Mouse (Mus musculus) heart, embryonic 14.5 days (tissue): Measurements from ENCODE around the gene Ryr2. TPM values are rescaled to one million over a fixed set of nuclear protein-coding genes. Genes with fewer than 3 reads are reported as not detected.

ENCODE experiments used
- ATAC-seq: fragments of 200-750 bp; cut with Nextera tagmentation; 2 replicates; pipeline ENCODE4 v1.8.0; 2017; ENCODE audit warnings: low read depth, moderate TSS enrichment; ENCODE audit not compliant: insufficient number of reproducible peaks, insufficient read depth, low FRiP score
- H3K27ac ChIP-seq, 2 experiments: fragments of 200-500 bp in 1 of 2; fragments of 300-500 bp in 1 of 2; sonication (generic) in 1 of 2; replicated peaks in 1 of 2; 2 replicates each; pipeline ENCODE4 v1.5.1; 2012 to 2014; ENCODE audit warnings: low read depth in 2 of 2, low read length in 2 of 2, control low read depth in 1 of 2, mild to moderate bottlenecking in 1 of 2, mixed read lengths in 1 of 2; ENCODE audit not compliant: control insufficient read depth in 1 of 2, insufficient read depth in 1 of 2
- H3K27me3 ChIP-seq: fragments of 300-500 bp; sonication (generic); 2 replicates; pipeline ENCODE4 v1.6.1; 2014; ENCODE audit warnings: mild to moderate bottlenecking, low read length, control low read depth; ENCODE audit not compliant: control insufficient read depth, insufficient read depth
- H3K36me3 ChIP-seq: fragments of 300-500 bp; sonication (generic); 2 replicates; pipeline ENCODE4 v1.6.1; 2014; ENCODE audit warnings: mild to moderate bottlenecking, control low read depth, low read length, mixed read lengths; ENCODE audit not compliant: control insufficient read depth, insufficient read depth
- H3K4me1 ChIP-seq, 2 experiments: fragments of 200-500 bp in 1 of 2; fragments of 300-500 bp in 1 of 2; sonication (generic) in 1 of 2; 2 replicates each; pipeline ENCODE4 v1.6.1; 2012 to 2014; ENCODE audit warnings: low read length in 2 of 2, control low read depth in 1 of 2, mixed read lengths in 1 of 2; ENCODE audit not compliant: control insufficient read depth in 2 of 2, insufficient read depth in 2 of 2
- H3K4me2 ChIP-seq: fragments of 300-500 bp; sonication (generic); 2 replicates; pipeline ENCODE4 v1.6.1; 2014; ENCODE audit warnings: mild to moderate bottlenecking, low read length
- H3K4me3 ChIP-seq, 2 experiments: fragments of 200-500 bp in 1 of 2; fragments of 300-500 bp in 1 of 2; sonication (generic) in 1 of 2; 2 replicates each; pipeline ENCODE4 v1.5.1; 2012 to 2014; ENCODE audit warnings: low read length in 2 of 2, mild to moderate bottlenecking in 2 of 2, control low read depth in 1 of 2, low read depth in 1 of 2, moderate library complexity in 1 of 2; ENCODE audit not compliant: control insufficient read depth in 1 of 2, insufficient read depth in 1 of 2
- H3K9ac ChIP-seq: fragments of 300-500 bp; sonication (generic); 2 replicates; pipeline ENCODE4 v1.6.1; 2014; ENCODE audit warnings: mild to moderate bottlenecking, low read length
- H3K9me3 ChIP-seq: fragments of 300-500 bp; sonication (generic); 2 replicates; pipeline ENCODE4 v1.6.1; 2016; ENCODE audit warnings: low read length, control low read depth; ENCODE audit not compliant: control insufficient read depth
- WGBS: fragments of 180-500 bp; shearing (Covaris S2); extraction: QIAGEN DNeasy Blood & Tissue Kit; methylation state at CpG from one replicate; pipeline ENCODE4 v1.1.7; 2014; 5-methylcytosine and 5-hydroxymethylcytosine counted together
- polyA plus RNA-seq: library from polyadenylated mRNA; unstranded; fragments of >200 nt; fragmentation: Nextera tagmentation; extraction: Ambion mirVana; gene quantifications from 2 replicates; pipeline ENCODE4 v1.2.1, GENCODE M21; 2014

Gene Ryr2
- polyA plus RNA-seq, 1 experiment from 2014 or later, result 69.1 TPM

DNA sequence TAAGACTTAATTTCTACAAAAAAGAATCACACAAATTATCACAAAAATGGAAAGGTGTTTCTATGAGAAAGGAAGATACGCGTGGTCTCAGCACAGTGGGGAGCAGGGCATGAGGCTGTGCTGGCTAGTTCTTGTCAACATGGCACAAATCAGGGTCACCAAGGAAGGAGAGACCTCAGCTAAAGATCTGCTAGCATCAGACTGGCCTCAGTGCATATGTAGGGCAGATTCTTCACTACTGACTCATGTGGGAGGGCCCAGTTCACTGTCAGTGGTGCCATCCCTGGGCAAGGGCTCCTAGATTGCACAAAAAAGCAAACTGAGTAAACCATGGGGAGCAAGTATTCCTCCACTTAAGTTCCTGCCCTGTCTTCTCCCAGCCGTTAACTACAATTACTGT lies 405.0 kb downstream of the Ryr2 start:
- no peaks in the 10 kb centered on the region for H3K27me3 ChIP-seq

DNA sequence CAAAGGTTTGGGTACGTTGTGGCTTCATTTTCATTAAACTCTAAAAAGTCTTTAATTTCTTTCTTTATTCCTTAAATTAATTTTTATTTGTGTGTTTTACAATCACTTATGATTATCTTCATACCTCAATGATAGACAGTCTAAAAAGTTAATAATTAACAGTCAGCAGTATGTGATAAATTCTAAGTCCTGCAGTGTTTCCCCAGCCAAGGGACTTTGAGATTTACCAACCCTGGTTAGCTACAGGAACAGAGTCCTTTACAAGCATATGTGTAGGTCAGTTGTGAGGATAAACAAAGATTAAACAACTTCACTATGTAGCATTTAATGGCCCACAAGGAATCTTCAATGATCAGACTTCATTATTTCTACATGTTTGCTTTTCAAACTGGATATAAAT lies 410.2 kb downstream of the Ryr2 start:
- Histone ChIP-seq H3K9ac (no peak overlapping the region), H3K27ac (no peak overlapping the region), H3K4me1 (no peaks in the 10 kb centered on the region), H3K9me3 (no peaks in the 10 kb centered on the region), H3K4me2 (no peak overlapping the region), H3K36me3 (peaks cover 57% of the 10 kb centered on the region), H3K4me3 (no peak overlapping the region), H3K27me3 (no peaks in the 10 kb centered on the region)
- 88% methylated on average over 1 of the region's 1 CpGs for WGBS
- no peak for ATAC-seq

More for the DNA sequence above, 405.0 kb downstream of the Ryr2 start:
- no peak overlapping the region for H3K9ac ChIP-seq
- WGBS, result 93% methylated on average over 3 of the region's 3 CpGs
- no peaks in the 10 kb centered on the region for H3K9me3 ChIP-seq
- H3K4me2 ChIP-seq, result no peak overlapping the region
- no peak overlapping the region for H3K4me3 ChIP-seq
- peaks cover 84% of the 10 kb centered on the region for H3K36me3 ChIP-seq
- H3K27ac ChIP-seq, result no peak overlapping the region
- H3K4me1 ChIP-seq, result no peaks in the 10 kb centered on the region
- ATAC-seq, result no peak

DNA sequence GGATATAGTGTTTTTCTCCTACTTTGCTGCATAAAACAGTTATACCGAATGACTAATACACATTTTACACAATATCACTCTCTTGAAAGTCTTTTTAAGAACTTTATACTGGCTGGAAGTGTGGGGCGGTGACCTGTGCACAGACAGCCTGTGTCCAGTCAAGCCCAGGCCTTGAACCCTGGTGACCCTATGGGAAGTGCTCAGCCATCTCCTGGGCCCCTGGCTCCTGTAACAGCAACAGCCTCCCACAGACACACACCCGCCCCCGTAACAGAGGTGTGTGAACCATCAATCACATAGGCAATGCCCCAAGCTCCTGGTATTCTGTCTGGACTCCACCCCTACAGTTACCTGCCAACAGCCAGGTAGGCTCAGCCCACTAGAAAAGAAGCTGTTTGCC lies 424.9 kb downstream of the Ryr2 start:
- H3K4me1 ChIP-seq, result no peaks in the 10 kb centered on the region
- no peak overlapping the region for H3K27ac ChIP-seq
- H3K9ac ChIP-seq, result no peak overlapping the region
- ATAC-seq, result no peak
- 83% methylated on average over 4 of the region's 4 CpGs for WGBS
- H3K4me2 ChIP-seq, result no peak overlapping the region
- H3K4me3 ChIP-seq, result no peak overlapping the region
- no peaks in the 10 kb centered on the region for H3K27me3 ChIP-seq
- peaks cover 78% of the 10 kb centered on the region for H3K36me3 ChIP-seq
- H3K9me3 ChIP-seq, result no peaks in the 10 kb centered on the region

DNA sequence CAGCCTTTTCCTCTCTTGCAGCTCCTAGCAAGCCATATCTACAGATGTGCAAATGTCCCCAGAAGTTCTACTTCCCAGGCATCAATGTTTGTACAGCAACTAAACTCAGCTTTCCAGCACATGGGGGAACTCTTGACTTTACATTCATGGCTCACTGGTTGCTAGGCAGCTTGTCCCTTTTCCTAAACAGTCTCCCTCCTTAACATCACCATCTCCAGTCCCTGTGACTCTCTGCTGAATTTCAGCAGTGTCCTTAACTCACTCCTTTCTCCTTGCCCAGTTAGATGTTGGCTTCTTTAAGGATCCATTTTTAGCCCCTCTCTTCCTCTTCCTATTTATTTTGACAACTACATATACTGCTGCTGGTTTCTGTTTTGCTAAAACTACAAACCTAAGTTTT lies 443.9 kb downstream of the Ryr2 start:
- Histone ChIP-seq H3K36me3 (peaks cover 60% of the 10 kb centered on the region), H3K4me1 (no peaks in the 10 kb centered on the region), H3K27ac (no peak overlapping the region), H3K27me3 (no peaks in the 10 kb centered on the region), H3K4me2 (no peak overlapping the region), H3K4me3 (no peak overlapping the region), H3K9ac (no peak overlapping the region), H3K9me3 (no peaks in the 10 kb centered on the region)
- no peak for ATAC-seq

DNA sequence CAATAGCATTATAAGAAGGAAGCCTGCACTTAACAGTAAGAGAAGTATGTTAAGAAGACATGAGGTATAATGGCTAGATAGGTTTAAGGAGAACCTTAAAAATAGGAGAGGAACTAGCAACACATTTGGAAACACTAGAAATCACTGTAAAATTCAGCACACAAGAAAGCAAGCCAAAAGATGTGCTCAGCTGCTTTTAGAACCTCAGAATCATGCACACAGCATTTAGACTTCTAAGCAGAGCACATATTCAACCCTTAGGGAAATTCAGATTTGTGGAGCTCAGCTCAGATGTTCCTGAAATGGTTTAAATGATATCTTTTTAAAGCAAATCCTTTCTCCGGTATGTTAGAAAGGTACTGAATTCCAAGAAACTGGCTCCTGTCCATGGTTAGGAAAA lies 461.9 kb downstream of the Ryr2 start:
- no peak for ATAC-seq
- H3K9me3 ChIP-seq, result no peaks in the 10 kb centered on the region
- H3K9ac ChIP-seq, result no peak overlapping the region
- no peaks in the 10 kb centered on the region for H3K27me3 ChIP-seq
- H3K27ac ChIP-seq, result no peak overlapping the region
- no peak overlapping the region for H3K4me3 ChIP-seq
- H3K36me3 ChIP-seq, result peaks cover 53% of the 10 kb centered on the region
- no peaks in the 10 kb centered on the region for H3K4me1 ChIP-seq
- no peak overlapping the region for H3K4me2 ChIP-seq
- 84% methylated on average over 1 of the region's 1 CpGs for WGBS

DNA sequence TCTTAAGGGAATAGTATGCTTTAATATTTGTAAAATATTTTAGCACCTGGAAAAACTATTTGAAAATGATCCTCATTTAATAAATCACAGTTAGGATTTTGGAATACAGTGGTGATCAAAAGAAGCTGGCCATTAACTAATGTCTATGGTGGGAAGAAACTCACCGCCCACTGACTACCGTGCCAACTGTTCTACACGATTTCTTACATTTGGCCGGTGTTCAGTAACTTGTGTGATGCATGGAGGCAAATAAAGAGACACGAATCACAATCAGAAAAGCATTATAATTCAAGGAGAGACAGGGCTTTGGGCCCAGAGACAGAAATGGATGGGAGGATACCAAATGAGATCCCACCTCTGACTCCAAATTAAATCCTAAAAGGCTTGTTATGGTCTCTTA lies 470.4 kb downstream of the Ryr2 start:
- WGBS, result 90% methylated on average over 5 of the region's 5 CpGs
- Histone ChIP-seq H3K27me3 (no peaks in the 10 kb centered on the region), H3K4me1 (no peaks in the 10 kb centered on the region), H3K4me2 (no peak overlapping the region), H3K36me3 (peaks cover 74% of the 10 kb centered on the region), H3K9ac (no peak overlapping the region), H3K4me3 (no peak overlapping the region), H3K9me3 (no peaks in the 10 kb centered on the region), H3K27ac (no peak overlapping the region)
- ATAC-seq, result no peak

DNA sequence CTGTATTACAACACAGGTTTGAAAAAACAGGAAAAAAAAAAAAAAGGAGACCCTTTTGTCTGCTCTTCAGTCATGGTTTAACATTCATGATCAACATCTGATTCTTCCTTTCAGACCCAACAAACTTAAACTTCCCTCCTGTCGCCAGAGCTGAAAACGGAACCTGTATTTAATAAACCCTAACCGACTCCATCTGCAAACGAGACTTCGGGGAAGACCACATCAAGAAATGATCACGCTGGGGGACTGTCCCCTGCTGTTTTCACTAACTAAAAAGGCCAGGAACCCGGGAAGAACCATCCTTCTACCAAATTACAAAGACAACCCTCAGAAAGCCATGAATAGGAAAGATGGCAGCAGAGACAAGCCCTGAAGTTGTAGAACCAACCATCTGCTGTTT lies 482.2 kb downstream of the Ryr2 start:
- Histone ChIP-seq H3K36me3 (peaks cover 39% of the 10 kb centered on the region), H3K4me3 (no peak overlapping the region), H3K4me1 (no peaks in the 10 kb centered on the region), H3K27ac (no peak overlapping the region), H3K4me2 (no peak overlapping the region), H3K9ac (no peak overlapping the region), H3K9me3 (no peaks in the 10 kb centered on the region), H3K27me3 (no peaks in the 10 kb centered on the region)
- 87% methylated on average over 7 of the region's 7 CpGs for WGBS
- ATAC-seq, result no peak

DNA sequence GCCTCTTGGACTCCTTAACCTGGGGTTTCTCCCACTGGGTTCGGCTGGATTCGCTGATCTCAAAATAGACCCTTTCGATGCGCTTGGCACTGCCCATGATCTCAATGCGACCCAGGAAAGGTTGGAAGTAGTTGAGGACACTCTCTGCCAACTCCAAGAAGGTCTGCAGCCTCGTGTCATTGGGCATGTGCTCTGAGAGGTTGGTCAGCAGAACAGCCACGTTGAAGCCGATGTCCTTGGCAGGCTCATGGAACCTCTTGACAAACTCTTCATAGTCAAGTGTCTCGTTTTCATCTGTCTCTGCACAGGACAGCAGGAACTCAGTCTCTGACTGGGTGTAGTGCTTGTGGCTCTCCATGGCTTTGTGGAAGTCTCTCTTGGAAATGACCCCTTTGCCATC lies 511.3 kb downstream of the Ryr2 start:
- H3K9me3 ChIP-seq, result no peaks in the 10 kb centered on the region
- 85% methylated on average over 9 of the region's 9 CpGs for WGBS
- no peak overlapping the region for H3K27ac ChIP-seq
- no peak overlapping the region for H3K9ac ChIP-seq
- peaks cover 91% of the 10 kb centered on the region for H3K36me3 ChIP-seq
- H3K4me3 ChIP-seq, result no peak overlapping the region
- H3K27me3 ChIP-seq, result no peaks in the 10 kb centered on the region
- no peak overlapping the region for H3K4me2 ChIP-seq
- no peak for ATAC-seq
- H3K4me1 ChIP-seq, result no peaks in the 10 kb centered on the region
